Mouse (Mus musculus): ENCODE data around the gene Sh2d6. TPM values are rescaled to one million over a fixed set of nuclear protein-coding genes. Genes with fewer than 3 reads are reported as not detected.

Sh2d6 gene
- total and polyA plus RNA-seq, 2 experiments from 2014 or later = not detected

DNA sequence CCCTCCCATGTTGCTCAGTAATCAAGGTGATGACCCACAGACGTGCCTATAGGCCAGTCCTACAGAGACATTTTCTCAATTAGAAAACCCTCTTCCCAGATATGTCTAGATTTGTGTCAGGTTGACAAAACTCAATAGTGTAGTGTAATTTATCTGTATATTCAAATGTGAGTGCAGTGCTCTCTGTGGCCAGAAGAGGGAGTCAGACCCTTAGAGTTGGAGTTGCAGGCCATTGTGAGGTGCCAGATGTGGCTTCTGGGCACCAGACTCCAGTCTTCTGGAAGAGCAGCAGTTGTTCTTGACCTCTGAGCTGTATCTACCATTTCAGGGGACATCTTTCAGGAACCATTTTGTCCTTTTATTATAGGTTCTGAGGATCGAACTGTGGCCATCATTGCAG, 25.6 kb upstream of the Sh2d6 start:
- H3K27ac ChIP-seq (ENCODE audit: low read depth) = no peak overlapping the region
- 94% methylated on average over 2 of the region's 2 CpGs for WGBS

DNA sequence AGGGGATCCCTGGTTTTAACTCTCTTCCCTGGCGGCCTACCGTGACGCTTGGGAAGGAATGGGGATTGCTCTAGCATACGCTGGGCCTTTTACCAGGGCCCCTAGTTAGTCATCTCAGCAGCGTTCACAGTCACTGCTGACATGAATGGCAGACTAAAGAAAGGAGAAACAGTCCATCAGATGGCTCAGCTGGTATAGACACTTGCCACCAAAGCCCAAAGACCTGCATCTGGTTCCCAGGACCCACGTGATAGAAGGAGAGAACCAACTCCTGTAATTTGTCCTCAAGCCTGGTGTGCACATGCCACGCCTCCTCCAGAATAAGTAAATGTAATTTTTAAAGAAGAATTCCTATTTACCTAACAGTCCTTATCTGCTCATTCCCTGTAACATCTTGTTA, 23.9 kb upstream of the Sh2d6 start:
- no peak overlapping the region for H3K4me3 ChIP-seq (ENCODE audit: low read depth, low read length)
- H3K9ac ChIP-seq (replicated peaks; ENCODE audit: low read depth, low read length) = no peak overlapping the region
- no peaks in the 10 kb centered on the region for H3K36me3 ChIP-seq (replicated peaks; ENCODE audit: control insufficient read depth, insufficient read depth, low read length)
- H3K9me3 ChIP-seq (replicated peaks; ENCODE audit: control insufficient read depth, low read length) = no peaks in the 10 kb centered on the region
- ATAC-seq (ENCODE audit: insufficient read depth, low read depth) (no peak), DNase-seq (ENCODE audit: low spot score) (no peak)
- no peak overlapping the region for H3K27ac ChIP-seq (ENCODE audit: low read depth)
- H3K27me3 ChIP-seq (ENCODE audit: control insufficient read depth, insufficient read depth, low read length) = no peaks in the 10 kb centered on the region
- peaks cover 10% of the 10 kb centered on the region; the same call in 1 of the 2 replicates for H3K4me1 ChIP-seq (ENCODE audit: control insufficient read depth, insufficient read depth)
- WGBS = 70% methylated on average over 7 of the region's 7 CpGs
- H3K4me2 ChIP-seq (ENCODE audit: low read depth, low read length) = no peak overlapping the region
- TF ChIP-seq CTCF (IDR thresholded peaks at IDR 0.05; ENCODE audit: low read depth) = no peak
- TF ChIP-seq EP300 (IDR thresholded peaks at IDR 0.05; ENCODE audit: low read depth) = no peak

More for the DNA sequence above, 25.6 kb upstream of the Sh2d6 start:
- H3K4me3 ChIP-seq (ENCODE audit: low read depth, low read length) = no peak overlapping the region
- ATAC-seq (ENCODE audit: insufficient read depth, low read depth) (no peak), DNase-seq (ENCODE audit: low spot score) (no peak)
- no peak overlapping the region for H3K9ac ChIP-seq (replicated peaks; ENCODE audit: low read depth, low read length)
- no peak overlapping the region for H3K4me2 ChIP-seq (ENCODE audit: low read depth, low read length)
- no peaks in the 10 kb centered on the region for H3K27me3 ChIP-seq (ENCODE audit: control insufficient read depth, insufficient read depth, low read length)
- no peak for TF ChIP-seq EP300 (IDR thresholded peaks at IDR 0.05; ENCODE audit: low read depth)
- TF ChIP-seq CTCF (IDR thresholded peaks at IDR 0.05; ENCODE audit: low read depth) = no peak; the same call in 1 of the 2 replicates
- H3K4me1 ChIP-seq (ENCODE audit: control insufficient read depth, insufficient read depth) = peaks cover 10% of the 10 kb centered on the region; the same call in 1 of the 2 replicates
- H3K36me3 ChIP-seq (replicated peaks; ENCODE audit: control insufficient read depth, insufficient read depth, low read length) = no peaks in the 10 kb centered on the region
- no peaks in the 10 kb centered on the region for H3K9me3 ChIP-seq (replicated peaks; ENCODE audit: control insufficient read depth, low read length)

GRCm38 (mm10) chr6:72544283-72544987, 22.9 kb upstream of the Sh2d6 start, which contains the start of gene Capg:
Capg (plus strand) TSS chr6:72544391.
- Histone ChIP-seq H3K27ac (ENCODE audit: low read depth) (peak within 1 kb of the TSS; percentile 56), H3K9ac (replicated peaks; ENCODE audit: low read depth, low read length) (peak within 1 kb of the TSS; percentile 58), H3K4me3 (ENCODE audit: low read depth, low read length) (peak within 1 kb of the TSS; percentile 52), H3K4me2 (ENCODE audit: low read depth, low read length) (peak within 1 kb of the TSS; percentile 62), H3K9me3 (replicated peaks; ENCODE audit: control insufficient read depth, low read length) (no peaks in the 10 kb centered on the region), H3K4me1 (ENCODE audit: control insufficient read depth, insufficient read depth) (peaks cover 10% of the 10 kb centered on the region; the same call in 1 of the 2 replicates), H3K36me3 (replicated peaks; ENCODE audit: control insufficient read depth, insufficient read depth, low read length) (no peaks in the 10 kb centered on the region), H3K27me3 (ENCODE audit: control insufficient read depth, insufficient read depth, low read length) (no peaks in the 10 kb centered on the region)
- DNase-seq (ENCODE audit: low spot score) (peak; percentile 49), ATAC-seq (ENCODE audit: insufficient read depth, low read depth) (peak; percentile 69; the same call in 1 of the 2 replicates)
- no peak for TF ChIP-seq EP300 (IDR thresholded peaks at IDR 0.05; ENCODE audit: low read depth)
- TF ChIP-seq CTCF (IDR thresholded peaks at IDR 0.05; ENCODE audit: low read depth) = no peak
- WGBS = 4% methylated on average over 23 of the region's 23 CpGs

DNA sequence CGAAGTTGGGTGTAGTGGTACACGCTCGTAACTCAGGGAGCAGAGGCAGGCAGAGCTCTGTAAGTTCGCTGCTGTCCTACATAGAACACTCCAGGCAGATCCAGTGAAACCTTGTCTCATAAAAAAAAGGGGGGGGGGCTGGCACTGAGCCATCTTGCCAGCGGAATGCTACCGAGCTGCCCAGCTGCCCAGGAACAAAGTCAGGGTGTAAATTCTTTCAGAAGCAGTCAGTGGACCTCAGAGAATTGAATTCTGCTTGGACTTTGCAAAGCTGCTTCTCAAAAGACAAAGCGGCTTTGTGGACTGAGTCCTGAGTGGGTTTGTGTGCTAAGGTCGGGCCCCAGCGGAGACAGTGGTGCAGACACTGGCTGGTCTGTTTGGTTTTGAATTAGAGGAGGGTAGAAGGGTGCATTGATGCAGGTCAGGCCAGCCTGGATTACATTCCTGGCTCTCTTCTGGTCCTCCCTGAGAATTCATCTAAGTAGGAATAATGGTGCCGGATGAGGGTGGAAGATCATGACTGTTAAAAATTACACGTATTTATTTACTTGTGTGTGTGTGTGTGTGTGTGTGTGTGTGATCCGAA, 21.9 kb upstream of the Sh2d6 start:
- Histone ChIP-seq H3K4me1 (ENCODE audit: control insufficient read depth, insufficient read depth) (peaks cover 10% of the 10 kb centered on the region), H3K27ac (ENCODE audit: low read depth) (no peak overlapping the region), H3K27me3 (ENCODE audit: control insufficient read depth, insufficient read depth, low read length) (no peaks in the 10 kb centered on the region), H3K4me2 (ENCODE audit: low read depth, low read length) (no peak overlapping the region), H3K9me3 (replicated peaks; ENCODE audit: control insufficient read depth, low read length) (no peaks in the 10 kb centered on the region), H3K4me3 (ENCODE audit: low read depth, low read length) (no peak overlapping the region), H3K36me3 (replicated peaks; ENCODE audit: control insufficient read depth, insufficient read depth, low read length) (no peaks in the 10 kb centered on the region), H3K9ac (replicated peaks; ENCODE audit: low read depth, low read length) (no peak overlapping the region)
- 76% methylated on average over 12 of the region's 12 CpGs for WGBS
- no peak for DNase-seq (ENCODE audit: low spot score)
- no peak for TF ChIP-seq EP300 (IDR thresholded peaks at IDR 0.05; ENCODE audit: low read depth)
- no peak for TF ChIP-seq CTCF (IDR thresholded peaks at IDR 0.05; ENCODE audit: low read depth)
- no peak for ATAC-seq (ENCODE audit: insufficient read depth, low read depth)

DNA sequence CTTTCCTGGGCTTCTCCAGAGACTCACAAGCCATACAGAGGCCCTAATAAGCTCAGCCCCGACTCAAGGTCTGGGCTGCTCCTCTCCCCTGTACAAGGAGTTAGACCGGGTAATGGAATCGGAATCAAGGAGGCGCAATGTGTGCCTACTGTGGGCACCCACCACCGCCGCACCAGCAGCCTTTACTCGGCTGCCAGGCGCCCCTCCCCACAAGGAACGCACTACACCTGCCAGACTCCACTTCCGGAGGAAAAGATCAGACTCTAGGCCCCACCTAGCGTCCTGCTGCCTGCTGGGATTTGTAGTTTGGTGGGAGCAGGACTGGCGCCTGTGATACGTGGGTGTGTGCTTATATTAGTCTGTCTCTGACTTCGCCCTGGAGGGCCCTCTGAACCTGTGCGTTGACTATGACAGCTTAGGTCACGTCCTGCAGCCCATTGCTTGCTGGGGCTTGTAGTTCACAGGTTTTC, 17.1 kb upstream of the Sh2d6 start:
- 1% methylated on average over 16 of the region's 16 CpGs for WGBS
- peak overlapping the region; percentile 46 for H3K9ac ChIP-seq (replicated peaks; ENCODE audit: low read depth, low read length)
- peak overlapping the region; percentile 73 for H3K4me2 ChIP-seq (ENCODE audit: low read depth, low read length)
- no peaks in the 10 kb centered on the region for H3K27me3 ChIP-seq (ENCODE audit: control insufficient read depth, insufficient read depth, low read length)
- ATAC-seq (ENCODE audit: insufficient read depth, low read depth) = peak; percentile 96
- H3K27ac ChIP-seq (ENCODE audit: low read depth) = peak overlapping the region; percentile 40
- H3K4me3 ChIP-seq (ENCODE audit: low read depth, low read length) = peak overlapping the region; percentile 55
- H3K9me3 ChIP-seq (replicated peaks; ENCODE audit: control insufficient read depth, low read length) = no peaks in the 10 kb centered on the region
- H3K36me3 ChIP-seq (replicated peaks; ENCODE audit: control insufficient read depth, insufficient read depth, low read length) = no peaks in the 10 kb centered on the region
- peak; percentile 94 for DNase-seq (ENCODE audit: low spot score)
- H3K4me1 ChIP-seq (ENCODE audit: control insufficient read depth, insufficient read depth) = no peaks in the 10 kb centered on the region; the same call in 1 of the 2 replicates
- peak; percentile 10; the same call in 1 of the 2 replicates for TF ChIP-seq CTCF (IDR thresholded peaks at IDR 0.05; ENCODE audit: low read depth)
- no peak for TF ChIP-seq EP300 (IDR thresholded peaks at IDR 0.05; ENCODE audit: low read depth)

Measured in heart, postnatal 0 days (tissue).